Mouse (Mus musculus): Measurements from ENCODE around the gene Alk. TPM values are rescaled to one million over a fixed set of nuclear protein-coding genes. Genes with fewer than 3 reads are reported as not detected.

The Alk gene
- polyA plus RNA-seq, 1 experiment from 2014 or later: 0.11 TPM

DNA sequence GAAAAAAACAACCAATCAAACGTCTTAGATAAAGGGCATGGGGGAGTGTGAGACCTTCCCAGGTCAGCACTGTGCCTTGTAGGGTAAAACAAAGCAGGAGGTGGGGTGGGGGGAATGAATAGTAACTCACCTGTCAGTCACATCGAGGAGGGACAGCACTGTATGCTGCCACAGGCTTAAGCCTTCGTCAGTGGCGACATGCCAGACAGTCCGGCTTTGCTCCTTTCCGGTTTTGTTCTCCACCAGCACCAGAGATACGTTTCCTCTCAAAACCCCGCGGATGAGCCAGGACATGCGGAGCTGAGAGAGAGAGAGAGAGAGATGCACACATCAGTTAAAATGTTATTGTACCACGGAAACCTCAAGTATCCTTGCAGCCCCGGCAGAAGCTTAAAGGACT, 637.1 kb downstream of the Alk start:
- Histone ChIP-seq H3K4me2 (replicated peaks; ENCODE audit: low read depth, low read length) (no peak overlapping the region), H3K4me1 (ENCODE audit: control insufficient read depth, insufficient read depth, low read length) (peaks cover 6% of the 10 kb centered on the region; the same call in 1 of the 2 replicates), H3K27ac (ENCODE audit: low read depth, low read length) (no peak overlapping the region), H3K4me3 (ENCODE audit: low read length) (no peak overlapping the region), H3K9me3 (ENCODE audit: control insufficient read depth, low read length) (no peaks in the 10 kb centered on the region), H3K27me3 (ENCODE audit: control insufficient read depth, insufficient read depth, low read length) (no peaks in the 10 kb centered on the region), H3K9ac (ENCODE audit: low read depth, low read length) (no peak overlapping the region), H3K36me3 (ENCODE audit: control insufficient read depth, insufficient read depth, low read length) (no peaks in the 10 kb centered on the region)
- ATAC-seq (ENCODE audit: low FRiP score, low TSS enrichment): no peak
- WGBS: 75% methylated on average over 12 of the region's 12 CpGs

DNA sequence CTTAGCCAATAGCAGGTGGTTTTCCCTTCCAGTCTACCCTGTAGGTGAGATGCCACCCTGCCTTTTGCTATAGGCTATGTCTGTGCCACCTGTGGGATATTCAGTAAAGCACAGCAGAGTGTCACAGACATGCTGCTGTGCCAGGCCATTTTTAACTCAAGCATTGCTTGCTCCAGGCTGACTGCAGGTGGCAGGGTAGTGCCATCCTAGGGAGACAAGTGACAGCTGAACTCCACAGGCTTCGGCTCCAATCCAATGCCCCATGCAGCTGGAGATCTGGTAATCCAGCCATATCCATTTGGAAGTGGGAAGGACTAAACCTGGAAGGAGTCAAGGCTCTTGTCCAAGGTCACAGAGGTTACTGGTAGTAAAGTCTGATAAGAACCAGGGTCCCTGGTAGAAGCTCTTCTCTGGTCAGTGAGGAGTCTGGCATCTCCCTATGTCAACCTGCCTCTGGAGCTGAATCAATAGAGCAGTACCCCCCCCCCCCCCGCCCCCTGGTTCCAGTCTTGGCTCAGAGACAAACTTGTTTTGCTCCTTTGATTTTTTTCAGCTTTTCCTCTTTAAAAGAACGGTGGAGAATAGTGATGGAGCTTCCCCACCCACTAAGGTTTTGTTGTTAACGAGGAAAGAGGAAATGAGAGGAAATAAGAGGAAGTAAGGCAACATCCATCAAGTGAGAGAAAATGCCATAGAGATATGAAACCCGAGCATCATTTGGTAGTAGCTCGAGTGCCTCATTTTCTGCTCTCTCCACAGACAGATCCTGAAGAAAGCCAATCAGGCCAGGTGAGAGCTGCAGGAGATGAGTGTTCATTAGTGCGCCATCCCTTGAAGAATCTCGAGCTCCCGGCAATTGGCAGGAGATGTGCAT, 638.5 kb downstream of the Alk start:
- 73% methylated on average over 9 of the region's 9 CpGs for WGBS
- H3K4me1 ChIP-seq (ENCODE audit: control insufficient read depth, insufficient read depth, low read length): peaks cover 7% of the 10 kb centered on the region; the same call in 1 of the 2 replicates
- H3K4me3 ChIP-seq (ENCODE audit: low read length): no peak overlapping the region
- no peak overlapping the region for H3K9ac ChIP-seq (ENCODE audit: low read depth, low read length)
- no peaks in the 10 kb centered on the region for H3K36me3 ChIP-seq (ENCODE audit: control insufficient read depth, insufficient read depth, low read length)
- H3K27ac ChIP-seq (ENCODE audit: low read depth, low read length): no peak overlapping the region
- H3K4me2 ChIP-seq (replicated peaks; ENCODE audit: low read depth, low read length): no peak overlapping the region
- H3K9me3 ChIP-seq (ENCODE audit: control insufficient read depth, low read length): no peaks in the 10 kb centered on the region
- no peaks in the 10 kb centered on the region for H3K27me3 ChIP-seq (ENCODE audit: control insufficient read depth, insufficient read depth, low read length)
- peak; percentile 73 for ATAC-seq (ENCODE audit: low FRiP score, low TSS enrichment)

DNA sequence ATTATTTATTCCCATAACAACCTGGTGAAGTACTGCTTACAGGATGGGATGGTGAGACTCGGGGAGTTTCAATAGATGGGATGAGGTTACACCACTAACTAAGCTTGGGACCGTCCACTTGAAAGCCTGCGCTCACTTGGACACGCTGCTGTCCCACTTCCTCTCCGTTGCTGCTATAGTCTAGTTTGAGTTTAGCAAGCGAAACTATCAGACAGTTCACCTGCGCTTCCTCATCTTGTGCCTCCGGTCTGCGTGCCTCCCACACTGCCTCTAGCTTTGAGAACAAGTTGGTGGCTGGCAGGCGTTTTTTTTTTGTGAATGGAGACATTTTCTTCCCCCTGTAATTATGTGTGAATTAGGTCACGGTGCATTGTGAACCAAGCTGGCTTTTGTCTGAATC, 639.8 kb downstream of the Alk start:
- ATAC-seq (ENCODE audit: low FRiP score, low TSS enrichment): no peak
- H3K4me1 ChIP-seq (ENCODE audit: control insufficient read depth, insufficient read depth, low read length): peaks cover 7% of the 10 kb centered on the region; the same call in 1 of the 2 replicates
- no peaks in the 10 kb centered on the region for H3K36me3 ChIP-seq (ENCODE audit: control insufficient read depth, insufficient read depth, low read length)
- no peak overlapping the region for H3K9ac ChIP-seq (ENCODE audit: low read depth, low read length)
- no peak overlapping the region for H3K4me3 ChIP-seq (ENCODE audit: low read length)
- H3K27ac ChIP-seq (ENCODE audit: low read depth, low read length): no peak overlapping the region
- WGBS: 65% methylated on average over 11 of the region's 11 CpGs
- H3K27me3 ChIP-seq (ENCODE audit: control insufficient read depth, insufficient read depth, low read length): no peaks in the 10 kb centered on the region
- H3K4me2 ChIP-seq (replicated peaks; ENCODE audit: low read depth, low read length): no peak overlapping the region
- H3K9me3 ChIP-seq (ENCODE audit: control insufficient read depth, low read length): no peaks in the 10 kb centered on the region

DNA sequence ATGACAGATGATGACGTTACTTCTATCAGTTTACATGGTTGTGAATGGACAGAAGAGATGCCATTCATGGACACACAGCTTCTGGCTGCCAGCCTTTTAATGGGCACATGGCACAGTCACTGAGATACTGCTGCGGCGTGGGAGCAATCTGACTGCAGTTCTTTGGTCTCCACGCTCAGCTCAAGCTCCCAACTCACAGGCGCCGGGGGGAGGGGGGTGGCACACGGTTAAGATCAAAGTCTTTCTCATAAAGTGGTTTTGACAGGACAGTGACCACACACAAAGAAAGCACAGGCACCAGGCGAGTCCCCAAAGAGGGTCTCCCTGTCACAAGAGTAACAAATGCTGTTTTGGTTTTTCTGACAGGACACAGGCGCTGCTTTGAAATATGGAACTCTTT, 641.7 kb downstream of the Alk start:
- Histone ChIP-seq H3K4me3 (ENCODE audit: low read length) (no peak overlapping the region), H3K9me3 (ENCODE audit: control insufficient read depth, low read length) (no peaks in the 10 kb centered on the region), H3K9ac (ENCODE audit: low read depth, low read length) (no peak overlapping the region), H3K4me1 (ENCODE audit: control insufficient read depth, insufficient read depth, low read length) (peaks cover 7% of the 10 kb centered on the region; the same call in 1 of the 2 replicates), H3K36me3 (ENCODE audit: control insufficient read depth, insufficient read depth, low read length) (no peaks in the 10 kb centered on the region), H3K4me2 (replicated peaks; ENCODE audit: low read depth, low read length) (no peak overlapping the region), H3K27ac (ENCODE audit: low read depth, low read length) (no peak overlapping the region), H3K27me3 (ENCODE audit: control insufficient read depth, insufficient read depth, low read length) (no peaks in the 10 kb centered on the region)
- ATAC-seq (ENCODE audit: low FRiP score, low TSS enrichment): no peak
- WGBS: 32% methylated on average over 9 of the region's 9 CpGs

DNA sequence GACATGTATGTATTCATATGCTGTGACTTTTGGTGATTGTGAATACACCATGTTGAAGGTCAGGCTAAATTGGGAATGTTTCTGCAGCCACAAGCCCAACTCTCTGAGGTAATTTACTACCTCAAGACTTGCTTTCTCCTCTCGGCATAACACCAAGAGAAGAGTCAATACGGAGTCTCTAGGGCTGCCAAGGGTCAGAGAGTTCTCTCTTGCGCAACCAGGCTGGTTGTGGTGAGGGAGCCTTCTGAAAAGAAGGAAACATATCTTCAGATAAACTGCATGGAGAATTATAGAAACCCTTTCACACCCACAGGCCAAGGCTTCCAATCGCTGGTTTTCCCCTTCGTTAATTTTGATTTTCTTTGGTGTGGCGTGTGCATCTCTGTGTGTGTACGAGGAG, 649.4 kb downstream of the Alk start:
- no peak for ATAC-seq (ENCODE audit: low FRiP score, low TSS enrichment)
- Histone ChIP-seq H3K9me3 (ENCODE audit: control insufficient read depth, low read length) (peaks cover 4% of the 10 kb centered on the region; the same call in 1 of the 2 replicates), H3K27me3 (ENCODE audit: control insufficient read depth, insufficient read depth, low read length) (no peaks in the 10 kb centered on the region), H3K4me2 (replicated peaks; ENCODE audit: low read depth, low read length) (no peak overlapping the region), H3K27ac (ENCODE audit: low read depth, low read length) (no peak overlapping the region), H3K9ac (ENCODE audit: low read depth, low read length) (no peak overlapping the region), H3K36me3 (ENCODE audit: control insufficient read depth, insufficient read depth, low read length) (no peaks in the 10 kb centered on the region), H3K4me1 (ENCODE audit: control insufficient read depth, insufficient read depth, low read length) (no peaks in the 10 kb centered on the region), H3K4me3 (ENCODE audit: low read length) (no peak overlapping the region)
- 69% methylated on average over 7 of the region's 7 CpGs for WGBS

DNA sequence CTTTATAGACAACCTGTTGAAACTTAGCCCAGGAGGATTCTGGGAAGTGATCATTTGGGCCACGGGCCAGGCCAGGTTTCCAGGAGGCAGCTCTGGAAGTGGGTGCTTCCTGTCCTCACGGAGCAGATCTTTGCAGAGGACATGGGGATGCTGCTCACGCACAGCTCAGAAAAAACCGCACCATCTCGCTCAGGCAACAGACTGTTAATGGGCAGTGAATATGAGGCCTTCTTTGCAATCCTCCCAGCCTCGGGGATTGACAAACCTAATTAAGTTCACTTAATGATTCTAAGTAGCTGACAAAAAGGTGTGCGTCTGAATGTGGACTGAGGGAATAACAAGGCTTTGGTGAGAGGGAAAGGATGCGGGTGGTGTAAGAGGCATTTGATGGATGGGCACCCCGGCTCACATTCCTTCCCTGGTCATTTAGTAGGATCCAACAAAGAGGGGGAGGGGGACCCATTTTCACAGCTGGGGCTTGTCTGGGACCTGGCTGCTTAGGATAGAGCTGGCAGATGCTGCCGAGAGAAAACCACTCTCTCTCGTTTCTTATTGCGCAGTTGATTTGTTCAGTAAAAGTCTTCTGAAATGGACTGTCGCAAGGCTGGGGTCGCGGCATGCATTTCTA, 650.1 kb downstream of the Alk start:
- Histone ChIP-seq H3K27ac (ENCODE audit: low read depth, low read length) (no peak overlapping the region), H3K36me3 (ENCODE audit: control insufficient read depth, insufficient read depth, low read length) (no peaks in the 10 kb centered on the region), H3K4me1 (ENCODE audit: control insufficient read depth, insufficient read depth, low read length) (no peaks in the 10 kb centered on the region), H3K9ac (ENCODE audit: low read depth, low read length) (no peak overlapping the region), H3K4me3 (ENCODE audit: low read length) (no peak overlapping the region), H3K27me3 (ENCODE audit: control insufficient read depth, insufficient read depth, low read length) (no peaks in the 10 kb centered on the region), H3K9me3 (ENCODE audit: control insufficient read depth, low read length) (peaks cover 4% of the 10 kb centered on the region; the same call in 1 of the 2 replicates), H3K4me2 (replicated peaks; ENCODE audit: low read depth, low read length) (no peak overlapping the region)
- 76% methylated on average over 15 of the region's 15 CpGs for WGBS
- ATAC-seq (ENCODE audit: low FRiP score, low TSS enrichment): no peak

DNA sequence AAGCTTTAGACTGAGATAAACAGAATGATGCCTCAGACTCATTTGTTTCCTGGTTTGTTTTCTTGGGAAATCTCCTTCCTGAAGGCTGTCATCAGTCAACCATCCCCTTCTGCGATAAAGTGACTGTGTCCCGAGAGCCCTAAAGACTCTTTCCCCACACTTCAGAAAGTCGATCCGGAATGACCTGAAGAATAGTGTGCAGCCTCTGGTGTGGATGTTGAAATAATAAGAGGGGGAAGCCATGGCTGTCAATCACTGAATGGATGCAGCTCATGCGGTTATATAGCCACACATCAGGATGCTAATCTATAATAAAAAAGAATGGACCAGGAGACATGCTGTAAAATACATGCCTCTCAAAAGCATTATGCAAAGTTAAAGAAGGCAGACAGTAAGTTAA, 653.5 kb downstream of the Alk start:
- no peak overlapping the region for H3K9ac ChIP-seq (ENCODE audit: low read depth, low read length)
- no peak overlapping the region for H3K4me3 ChIP-seq (ENCODE audit: low read length)
- H3K27me3 ChIP-seq (ENCODE audit: control insufficient read depth, insufficient read depth, low read length): no peaks in the 10 kb centered on the region
- no peak for ATAC-seq (ENCODE audit: low FRiP score, low TSS enrichment)
- no peak overlapping the region for H3K4me2 ChIP-seq (replicated peaks; ENCODE audit: low read depth, low read length)
- H3K9me3 ChIP-seq (ENCODE audit: control insufficient read depth, low read length): peaks cover 4% of the 10 kb centered on the region; the same call in 1 of the 2 replicates
- peaks cover 10% of the 10 kb centered on the region; the same call in 1 of the 2 replicates for H3K4me1 ChIP-seq (ENCODE audit: control insufficient read depth, insufficient read depth, low read length)
- H3K36me3 ChIP-seq (ENCODE audit: control insufficient read depth, insufficient read depth, low read length): no peaks in the 10 kb centered on the region
- WGBS: 27% methylated on average over 5 of the region's 5 CpGs
- H3K27ac ChIP-seq (ENCODE audit: low read depth, low read length): no peak overlapping the region

DNA sequence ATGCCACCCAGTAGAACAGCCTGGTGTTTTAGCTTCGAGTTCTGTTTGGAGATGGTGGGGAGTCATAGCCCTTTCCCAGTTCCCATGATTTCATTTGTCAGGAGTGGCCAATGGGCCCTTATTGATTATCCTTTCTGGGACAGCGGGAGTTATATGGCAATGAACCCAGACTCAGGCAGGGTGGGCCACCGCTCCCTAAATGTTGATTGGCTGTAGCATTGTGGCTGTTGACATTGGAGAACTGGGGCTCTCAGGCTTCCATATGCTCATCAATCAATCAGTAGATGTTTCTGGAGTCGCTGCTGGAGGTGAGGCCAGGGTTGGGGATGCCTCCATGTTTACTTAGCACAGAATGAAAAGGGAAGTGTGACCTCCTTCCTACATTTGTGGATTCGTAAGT, 655.7 kb downstream of the Alk start:
- Histone ChIP-seq H3K27ac (ENCODE audit: low read depth, low read length) (no peak overlapping the region), H3K4me1 (ENCODE audit: control insufficient read depth, insufficient read depth, low read length) (peaks cover 10% of the 10 kb centered on the region; the same call in 1 of the 2 replicates), H3K9ac (ENCODE audit: low read depth, low read length) (no peak overlapping the region), H3K36me3 (ENCODE audit: control insufficient read depth, insufficient read depth, low read length) (no peaks in the 10 kb centered on the region), H3K9me3 (ENCODE audit: control insufficient read depth, low read length) (no peaks in the 10 kb centered on the region), H3K4me2 (replicated peaks; ENCODE audit: low read depth, low read length) (no peak overlapping the region), H3K27me3 (ENCODE audit: control insufficient read depth, insufficient read depth, low read length) (no peaks in the 10 kb centered on the region), H3K4me3 (ENCODE audit: low read length) (no peak overlapping the region)
- no peak for ATAC-seq (ENCODE audit: low FRiP score, low TSS enrichment)
- 37% methylated on average over 5 of the region's 5 CpGs for WGBS

DNA sequence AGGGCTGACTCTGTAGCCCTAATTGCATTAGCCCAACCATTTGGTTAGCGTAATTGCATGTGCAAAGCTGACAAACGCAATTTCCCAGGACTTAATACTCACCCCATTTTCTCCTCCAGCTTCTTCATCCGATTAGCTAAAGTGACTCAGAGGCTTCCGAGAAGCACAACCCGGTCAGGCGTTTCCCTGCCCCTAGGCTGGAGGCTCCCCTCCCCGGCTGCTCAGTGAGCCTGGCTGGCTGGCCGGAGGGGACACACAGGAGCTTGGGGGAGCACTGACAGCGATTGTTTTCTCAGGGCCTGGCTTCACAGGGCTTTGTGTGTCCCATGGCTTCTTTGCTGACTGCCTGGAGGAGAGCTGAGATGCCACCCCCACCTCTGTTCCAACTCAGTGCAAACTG, 657.0 kb downstream of the Alk start:
- Histone ChIP-seq H3K36me3 (ENCODE audit: control insufficient read depth, insufficient read depth, low read length) (no peaks in the 10 kb centered on the region), H3K4me3 (ENCODE audit: low read length) (no peak overlapping the region), H3K4me2 (replicated peaks; ENCODE audit: low read depth, low read length) (no peak overlapping the region), H3K4me1 (ENCODE audit: control insufficient read depth, insufficient read depth, low read length) (peaks cover 10% of the 10 kb centered on the region; the same call in 1 of the 2 replicates), H3K27me3 (ENCODE audit: control insufficient read depth, insufficient read depth, low read length) (no peaks in the 10 kb centered on the region), H3K27ac (ENCODE audit: low read depth, low read length) (no peak overlapping the region), H3K9ac (ENCODE audit: low read depth, low read length) (no peak overlapping the region), H3K9me3 (ENCODE audit: control insufficient read depth, low read length) (no peaks in the 10 kb centered on the region)
- ATAC-seq (ENCODE audit: low FRiP score, low TSS enrichment): peak; percentile 76
- 9% methylated on average over 9 of the region's 9 CpGs for WGBS
